Mouse (Mus musculus): ENCODE results near the gene Thap8.

GRCm38 (mm10) chr7:30289714-30290399, 10.0 kb downstream of the Thap8 start:
- TF ChIP-seq GATA1 (IDR thresholded peaks at IDR 0.05; ENCODE audit: low read length) (no peak), TAL1 (IDR thresholded peaks at IDR 0.05; ENCODE audit: low read length) (no peak)
